Mouse (Mus musculus) neural tube, embryonic 13.5 days (tissue): ENCODE data around the gene Trp53i13. TPM values are rescaled to one million over a fixed set of nuclear protein-coding genes. Genes with fewer than 3 reads are reported as not detected.
A peak's percentile ranks its signal among the peaks of the same experiment; 100 is the strongest.

ENCODE experiments used
- ATAC-seq: fragments of 200-750 bp; cut with Nextera tagmentation; 2 replicates; pipeline ENCODE4 v1.8.0; 2017; ENCODE audit warnings: low read depth, mild to moderate bottlenecking, moderate TSS enrichment, moderate library complexity
- H3K27ac ChIP-seq: fragments of 300-500 bp; sonication (generic); replicated peaks from 2 replicates; pipeline ENCODE4 v1.5.1; 2015; ENCODE audit warnings: moderate library complexity, mild to moderate bottlenecking, inconsistent platforms
- H3K27me3 ChIP-seq: fragments of 300-500 bp; sonication (generic); 2 replicates; pipeline ENCODE4 v1.6.1; 2015; ENCODE audit warnings: mild to moderate bottlenecking, inconsistent platforms
- H3K36me3 ChIP-seq: fragments of 300-500 bp; sonication (generic); 2 replicates; pipeline ENCODE4 v1.6.1; 2015; ENCODE audit warnings: mild to moderate bottlenecking, inconsistent platforms
- H3K4me1 ChIP-seq: fragments of 300-500 bp; sonication (generic); replicated peaks from 2 replicates; pipeline ENCODE4 v1.6.1; 2015; ENCODE audit warnings: inconsistent platforms
- H3K4me2 ChIP-seq: fragments of 300-500 bp; sonication (generic); 2 replicates; pipeline ENCODE4 v1.6.1; 2015; ENCODE audit warnings: inconsistent platforms, mild to moderate bottlenecking, moderate library complexity
- H3K4me3 ChIP-seq: fragments of 300-500 bp; sonication (generic); 2 replicates; pipeline ENCODE4 v1.5.1; 2015; ENCODE audit warnings: mild to moderate bottlenecking, inconsistent platforms
- H3K9ac ChIP-seq: fragments of 300-500 bp; sonication (generic); 2 replicates; pipeline ENCODE4 v1.6.1; 2015; ENCODE audit warnings: moderate library complexity, mild to moderate bottlenecking, inconsistent platforms
- H3K9me3 ChIP-seq: fragments of 300-500 bp; sonication (generic); 2 replicates; pipeline ENCODE4 v1.6.1; 2016; ENCODE audit warnings: inconsistent platforms
- WGBS: fragments of 180-500 bp; shearing (Covaris S2); methylation state at CpG from one replicate; pipeline ENCODE4 v1.1.7; 2015; 5-methylcytosine and 5-hydroxymethylcytosine counted together
- polyA plus RNA-seq: library from polyadenylated mRNA; unstranded; fragments of >200 nt; fragmentation: Nextera tagmentation; extraction: Ambion mirVana; gene quantifications from 2 replicates; pipeline ENCODE4 v1.2.1, GENCODE M21; 2015

Gene Trp53i13
- polyA plus RNA-seq, 1 experiment from 2014 or later, result 18.3 TPM

DNA sequence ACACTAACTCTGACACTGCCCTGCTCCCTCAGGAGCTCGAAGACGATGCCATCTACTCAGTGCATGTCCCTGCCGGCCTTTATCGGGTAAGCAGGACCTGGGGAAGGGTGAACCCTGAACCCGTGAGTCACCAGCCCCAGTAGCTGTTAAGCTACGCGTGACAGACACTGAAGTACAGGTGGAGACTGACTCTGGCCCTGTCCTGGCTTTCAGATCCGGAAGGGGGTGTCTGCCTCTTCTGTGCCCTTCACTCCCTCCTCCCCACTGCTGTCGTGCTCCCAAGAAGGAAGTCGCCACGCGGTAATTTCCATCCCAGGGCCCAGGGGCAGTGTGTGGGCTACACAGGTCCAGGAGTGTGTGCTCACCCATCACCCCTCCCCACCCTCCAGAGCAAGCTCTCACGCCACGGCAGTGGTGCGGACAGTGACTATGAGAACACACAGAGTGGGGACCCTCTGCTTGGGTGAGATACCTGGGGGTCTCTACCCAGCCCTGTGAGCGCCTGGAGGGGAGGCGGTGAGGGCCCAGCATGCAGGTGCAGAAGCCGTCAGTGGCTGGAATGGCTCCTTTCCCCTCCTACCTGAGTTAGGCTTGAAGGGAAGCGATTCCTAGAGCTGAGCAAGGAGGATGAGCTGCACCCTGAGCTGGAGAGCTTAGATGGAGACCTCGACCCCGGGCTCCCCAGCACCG lies 10.3 kb downstream of the Trp53i13 start:
- no peak for ATAC-seq
- Histone ChIP-seq H3K9ac (no peak overlapping the region), H3K4me3 (no peak overlapping the region), H3K27me3 (no peaks in the 10 kb centered on the region), H3K4me1 (peaks cover 20% of the 10 kb centered on the region), H3K4me2 (no peak overlapping the region), H3K36me3 (peaks cover 71% of the 10 kb centered on the region), H3K9me3 (no peaks in the 10 kb centered on the region), H3K27ac (no peak overlapping the region)
- 89% methylated on average over 22 of the region's 22 CpGs for WGBS

DNA sequence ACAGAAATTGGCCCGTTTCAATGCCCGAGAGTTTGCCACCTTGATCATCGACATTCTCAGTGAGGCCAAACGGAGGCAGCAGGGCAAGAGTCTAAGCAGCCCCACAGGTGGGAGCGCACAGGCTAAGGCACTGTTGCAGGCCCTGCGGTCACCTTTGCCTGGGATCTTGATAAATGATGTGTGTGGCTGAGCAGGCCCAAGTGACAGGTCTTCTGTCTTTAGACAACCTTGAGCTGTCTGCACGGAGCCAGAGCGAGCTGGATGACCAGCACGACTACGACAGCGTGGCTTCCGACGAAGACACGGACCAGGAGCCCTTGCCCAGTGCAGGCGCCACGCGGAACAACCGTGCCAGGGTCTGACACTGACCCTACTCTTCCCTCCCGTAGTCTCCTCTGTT lies 11.4 kb downstream of the Trp53i13 start:
- no peak for ATAC-seq
- Histone ChIP-seq H3K9ac (no peak overlapping the region), H3K27me3 (no peaks in the 10 kb centered on the region), H3K4me2 (no peak overlapping the region), H3K27ac (no peak overlapping the region), H3K9me3 (no peaks in the 10 kb centered on the region), H3K4me3 (no peak overlapping the region), H3K36me3 (peaks cover 82% of the 10 kb centered on the region), H3K4me1 (peaks cover 29% of the 10 kb centered on the region)
- WGBS, result 94% methylated on average over 19 of the region's 19 CpGs

DNA sequence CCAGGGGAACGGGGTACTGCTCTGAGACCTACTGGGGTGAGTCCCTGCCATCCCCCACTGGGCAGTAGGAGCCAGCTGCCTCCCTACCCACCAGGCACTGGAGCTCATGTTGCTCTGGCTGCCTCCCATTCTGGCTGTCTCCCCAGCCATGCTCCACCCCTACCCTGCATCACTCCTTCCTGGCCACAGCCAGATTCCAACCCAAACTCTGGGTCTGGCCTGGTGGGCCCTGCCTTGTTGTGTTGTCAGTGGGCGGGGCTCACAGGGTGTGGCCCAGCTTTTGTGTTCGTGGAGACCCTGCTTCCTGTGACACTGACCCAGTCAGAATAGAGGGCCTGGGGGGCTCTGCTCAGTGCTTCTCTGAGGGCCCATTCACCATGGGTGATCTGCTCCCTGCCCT lies 12.3 kb downstream of the Trp53i13 start:
- ATAC-seq, result no peak
- H3K4me2 ChIP-seq, result no peak overlapping the region
- H3K9me3 ChIP-seq, result no peaks in the 10 kb centered on the region
- no peak overlapping the region for H3K4me3 ChIP-seq
- H3K4me1 ChIP-seq, result peaks cover 33% of the 10 kb centered on the region
- H3K36me3 ChIP-seq, result peaks cover 82% of the 10 kb centered on the region
- 0 out of 2 replicates have a peak overlapping the region, but pooled peaks have one; percentile 8 for H3K9ac ChIP-seq
- no peak overlapping the region for H3K27ac ChIP-seq
- 68% methylated on average over 3 of the region's 3 CpGs for WGBS
- H3K27me3 ChIP-seq, result no peaks in the 10 kb centered on the region

DNA sequence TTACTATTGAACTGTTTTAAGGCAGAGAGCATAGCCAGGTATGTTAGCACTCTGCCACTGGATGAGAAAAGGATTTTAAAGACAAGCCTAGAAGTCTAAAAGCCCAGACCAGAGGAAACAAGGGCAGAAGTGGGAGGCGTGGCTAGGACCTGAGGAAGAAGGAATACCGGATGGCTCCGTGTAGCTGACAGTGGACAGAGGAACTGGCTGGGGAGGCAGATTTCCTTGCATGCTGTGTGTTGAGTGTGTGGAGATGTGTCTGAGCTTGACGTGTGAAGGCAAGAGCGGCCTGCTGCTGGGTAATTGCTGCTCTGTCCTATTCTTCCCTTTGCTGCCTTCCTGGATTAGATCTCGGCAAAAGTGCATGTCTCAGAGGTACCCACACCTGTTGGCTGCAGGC lies 13.3 kb downstream of the Trp53i13 start:
- no peak for ATAC-seq
- no peak overlapping the region for H3K27ac ChIP-seq
- H3K4me1 ChIP-seq, result peaks cover 39% of the 10 kb centered on the region
- H3K36me3 ChIP-seq, result peaks cover 78% of the 10 kb centered on the region
- H3K9me3 ChIP-seq, result no peaks in the 10 kb centered on the region
- no peaks in the 10 kb centered on the region for H3K27me3 ChIP-seq
- H3K4me2 ChIP-seq, result no peak overlapping the region
- WGBS, result 92% methylated on average over 6 of the region's 6 CpGs
- no peak overlapping the region for H3K4me3 ChIP-seq
- H3K9ac ChIP-seq, result no peak overlapping the region

DNA sequence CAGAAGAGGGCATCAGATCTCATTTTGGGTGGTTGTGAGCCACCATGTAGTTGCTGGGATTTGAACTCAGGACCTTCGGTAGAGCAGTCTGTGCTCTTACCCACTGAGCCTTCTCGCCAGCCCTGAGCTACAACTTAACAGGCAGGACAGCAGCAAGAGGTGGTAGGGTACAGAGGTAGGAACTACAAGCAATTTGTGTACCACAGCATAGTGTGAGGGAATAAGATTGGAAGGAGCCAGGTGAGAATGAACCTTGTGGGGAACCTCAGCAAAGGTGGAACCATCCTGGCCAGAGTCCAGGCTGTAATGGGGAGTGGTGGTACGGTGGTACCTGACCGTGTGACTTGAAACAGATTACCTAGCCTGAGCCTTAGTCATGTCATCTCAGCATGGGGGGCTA lies 13.8 kb downstream of the Trp53i13 start:
- Histone ChIP-seq H3K4me3 (no peak overlapping the region), H3K27me3 (no peaks in the 10 kb centered on the region), H3K4me2 (no peak overlapping the region), H3K9ac (no peak overlapping the region), H3K9me3 (no peaks in the 10 kb centered on the region), H3K36me3 (peaks cover 73% of the 10 kb centered on the region), H3K27ac (no peak overlapping the region), H3K4me1 (peaks cover 44% of the 10 kb centered on the region)
- no peak for ATAC-seq
- WGBS, result 93% methylated on average over 4 of the region's 4 CpGs

DNA sequence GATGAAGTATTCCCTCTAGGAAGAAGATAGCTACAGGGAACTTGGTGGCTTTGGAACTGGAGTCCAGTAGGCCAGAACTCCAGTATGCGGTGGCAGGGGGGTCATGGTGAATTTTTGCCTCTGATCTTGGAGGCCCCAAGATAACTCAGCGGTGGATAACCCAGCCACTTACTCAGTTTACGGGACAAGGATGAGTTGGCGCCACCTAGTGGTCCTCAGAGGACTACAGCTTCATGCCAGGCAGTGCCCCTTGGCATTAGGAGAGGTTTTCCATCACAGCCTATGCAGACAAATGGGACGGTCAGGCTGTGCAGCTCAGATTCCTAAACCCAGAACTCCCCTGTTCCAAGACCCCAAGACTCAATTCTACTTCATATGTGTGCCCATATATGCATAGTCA lies 14.4 kb downstream of the Trp53i13 start:
- no peak overlapping the region for H3K4me2 ChIP-seq
- 21% methylated on average over 5 of the region's 5 CpGs for WGBS
- H3K9ac ChIP-seq, result no peak overlapping the region
- H3K27ac ChIP-seq, result no peak overlapping the region
- H3K4me1 ChIP-seq, result peaks cover 46% of the 10 kb centered on the region
- peak; percentile 28; the same call in 1 of the 2 replicates for ATAC-seq
- no peak overlapping the region for H3K4me3 ChIP-seq
- H3K36me3 ChIP-seq, result peaks cover 68% of the 10 kb centered on the region
- H3K27me3 ChIP-seq, result no peaks in the 10 kb centered on the region
- H3K9me3 ChIP-seq, result no peaks in the 10 kb centered on the region

DNA sequence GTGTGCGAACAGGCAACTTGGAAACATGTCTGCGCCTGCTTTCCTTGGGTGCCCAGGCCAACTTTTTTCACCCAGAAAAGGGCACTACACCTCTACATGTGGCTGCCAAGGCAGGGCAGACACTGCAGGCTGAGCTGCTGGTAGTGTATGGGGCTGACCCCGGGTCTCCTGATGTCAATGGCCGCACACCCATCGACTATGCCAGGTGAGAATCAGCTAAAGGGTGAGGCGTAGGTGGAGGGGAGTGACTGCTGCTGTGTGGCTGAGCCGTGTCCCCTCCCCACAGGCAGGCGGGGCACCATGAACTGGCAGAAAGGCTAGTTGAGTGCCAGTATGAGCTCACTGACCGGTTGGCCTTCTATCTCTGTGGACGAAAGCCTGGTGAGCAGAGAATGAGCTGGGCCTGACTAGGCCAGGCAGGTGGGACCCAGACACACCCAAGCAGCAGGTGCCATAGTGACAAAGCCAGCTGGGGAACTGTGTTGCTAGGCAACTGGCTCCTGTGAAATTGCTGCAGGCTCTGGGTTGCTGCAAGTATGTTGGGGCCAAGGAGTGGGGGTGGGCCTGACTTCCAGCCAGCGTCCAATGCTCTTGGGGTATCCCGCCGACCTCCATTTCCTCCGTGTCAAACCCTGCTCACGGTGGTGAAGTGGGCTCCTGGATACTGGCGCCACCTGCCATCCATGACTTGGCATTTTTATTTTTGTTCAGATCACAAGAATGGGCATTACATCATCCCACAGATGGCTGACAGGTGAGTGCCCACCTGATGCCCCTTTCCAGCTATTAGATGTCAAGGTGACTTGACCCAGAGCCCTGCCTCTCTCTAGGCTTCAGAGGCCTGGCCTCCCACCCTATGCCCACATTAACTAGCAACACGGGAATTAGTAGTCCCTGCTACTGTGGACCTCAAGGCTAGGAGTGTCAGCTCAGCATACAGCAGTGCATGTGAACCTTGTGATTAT lies 15.1 kb downstream of the Trp53i13 start:
- H3K27me3 ChIP-seq, result no peaks in the 10 kb centered on the region
- no peak overlapping the region for H3K27ac ChIP-seq
- no peaks in the 10 kb centered on the region for H3K9me3 ChIP-seq
- H3K4me1 ChIP-seq, result peaks cover 51% of the 10 kb centered on the region
- no peak overlapping the region for H3K4me2 ChIP-seq
- ATAC-seq, result no peak
- H3K36me3 ChIP-seq, result peaks cover 60% of the 10 kb centered on the region
- H3K9ac ChIP-seq, result 0 out of 2 replicates have a peak overlapping the region, but pooled peaks have one; percentile 26
- WGBS, result 74% methylated on average over 17 of the region's 17 CpGs
- H3K4me3 ChIP-seq, result no peak overlapping the region

DNA sequence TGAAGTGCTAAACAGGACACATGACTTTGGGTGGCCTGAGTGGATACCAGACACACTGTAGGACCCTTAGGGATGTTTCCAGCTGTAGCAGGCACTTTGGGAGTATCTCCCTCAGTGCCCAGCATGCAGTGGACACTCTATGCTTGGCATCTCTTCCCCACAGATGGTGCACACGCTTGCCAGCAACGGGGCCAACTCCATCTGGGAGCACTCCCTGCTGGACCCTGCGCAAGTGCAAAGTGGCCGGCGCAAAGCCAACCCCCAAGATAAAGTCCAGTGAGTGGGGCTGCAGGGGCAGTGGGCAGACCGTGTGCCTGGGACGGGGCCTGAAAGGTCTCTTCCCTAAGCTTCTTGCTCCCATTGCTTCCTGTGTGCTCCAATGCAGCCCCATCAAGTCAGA lies 16.4 kb downstream of the Trp53i13 start:
- Histone ChIP-seq H3K27ac (no peak overlapping the region), H3K27me3 (no peaks in the 10 kb centered on the region), H3K9me3 (no peaks in the 10 kb centered on the region), H3K4me1 (peaks cover 64% of the 10 kb centered on the region), H3K4me3 (no peak overlapping the region), H3K36me3 (peaks cover 47% of the 10 kb centered on the region), H3K9ac (no peak overlapping the region), H3K4me2 (no peak overlapping the region)
- WGBS, result 90% methylated on average over 7 of the region's 7 CpGs
- ATAC-seq, result no peak

DNA sequence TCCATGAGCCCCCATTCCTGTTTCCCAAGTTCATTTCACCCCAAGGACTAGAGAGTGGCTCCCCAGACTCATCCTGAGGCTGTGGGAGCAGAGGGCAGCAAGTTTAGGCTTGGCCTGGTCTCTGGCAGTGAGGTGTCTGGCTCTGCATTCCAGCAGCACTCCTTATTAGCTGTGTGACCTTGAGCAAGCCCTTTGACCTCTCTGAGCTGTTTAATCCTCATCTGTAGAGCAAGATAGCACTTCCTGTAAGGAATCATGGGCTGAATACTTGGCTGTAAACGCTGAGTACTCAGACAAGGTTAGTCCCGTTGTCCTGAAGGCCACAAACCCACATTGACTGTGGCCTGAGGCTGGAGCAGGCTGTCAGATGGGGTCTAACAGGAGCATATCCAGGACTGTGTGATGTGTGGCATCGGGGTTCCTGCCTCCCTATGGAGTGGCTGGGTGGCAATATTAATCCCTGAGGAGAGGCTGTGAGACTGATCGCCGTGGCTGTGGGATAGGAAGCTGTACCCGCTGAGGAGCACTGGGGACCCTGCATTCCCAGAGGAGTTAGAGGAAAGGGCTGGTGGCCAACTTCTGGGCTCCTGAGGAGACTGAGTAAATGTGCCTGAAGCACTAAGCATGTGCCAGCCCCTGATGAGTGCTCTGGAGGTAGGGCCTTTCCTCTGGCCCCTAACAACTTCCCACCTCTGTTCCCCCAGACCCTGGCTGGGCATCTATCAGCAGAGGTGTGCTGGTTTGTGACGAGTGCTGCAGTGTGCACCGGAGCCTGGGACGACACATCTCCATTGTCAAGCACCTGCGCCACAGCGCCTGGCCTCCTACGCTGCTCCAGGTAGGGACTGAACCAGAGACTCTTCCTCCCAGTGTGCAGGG lies 17.3 kb downstream of the Trp53i13 start:
- Histone ChIP-seq H3K4me2 (0 out of 2 replicates have a peak overlapping the region, but pooled peaks have one; percentile 7), H3K36me3 (peaks cover 39% of the 10 kb centered on the region), H3K9ac (peak overlapping the region; percentile 35; the same call in 1 of the 2 replicates), H3K27ac (peak overlapping the region; percentile 42), H3K27me3 (no peaks in the 10 kb centered on the region), H3K9me3 (no peaks in the 10 kb centered on the region), H3K4me3 (no peak overlapping the region), H3K4me1 (peaks cover 70% of the 10 kb centered on the region)
- 75% methylated on average over 12 of the region's 12 CpGs for WGBS
- ATAC-seq, result no peak

DNA sequence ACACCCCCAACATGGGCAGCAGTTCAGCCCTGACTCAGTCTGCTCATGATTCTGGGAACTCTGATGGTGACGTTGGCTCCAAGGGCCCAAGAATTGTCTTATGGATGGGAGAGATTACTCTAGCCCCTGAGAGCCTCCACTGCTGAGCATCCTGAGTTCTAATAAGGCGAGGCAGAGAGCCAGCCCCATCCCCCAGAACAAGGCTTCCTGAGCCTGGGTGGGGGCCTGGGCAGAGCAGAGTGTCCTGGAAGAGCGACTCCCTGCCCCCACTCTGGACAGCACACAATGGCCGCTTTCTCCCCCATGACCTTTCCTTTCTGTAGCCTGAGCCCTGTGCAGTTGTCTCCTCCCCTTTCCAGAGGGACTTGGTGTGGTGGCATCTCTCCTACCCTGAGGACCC lies 17.9 kb downstream of the Trp53i13 start:
- H3K27me3 ChIP-seq, result no peaks in the 10 kb centered on the region
- ATAC-seq, result no peak
- H3K4me1 ChIP-seq, result peaks cover 69% of the 10 kb centered on the region
- H3K27ac ChIP-seq, result peak overlapping the region; percentile 42
- peak overlapping the region; percentile 35; the same call in 1 of the 2 replicates for H3K9ac ChIP-seq
- WGBS, result 28% methylated on average over 4 of the region's 4 CpGs
- H3K4me3 ChIP-seq, result no peak overlapping the region
- peaks cover 32% of the 10 kb centered on the region for H3K36me3 ChIP-seq
- H3K9me3 ChIP-seq, result no peaks in the 10 kb centered on the region
- 0 out of 2 replicates have a peak overlapping the region, but pooled peaks have one; percentile 7 for H3K4me2 ChIP-seq

DNA sequence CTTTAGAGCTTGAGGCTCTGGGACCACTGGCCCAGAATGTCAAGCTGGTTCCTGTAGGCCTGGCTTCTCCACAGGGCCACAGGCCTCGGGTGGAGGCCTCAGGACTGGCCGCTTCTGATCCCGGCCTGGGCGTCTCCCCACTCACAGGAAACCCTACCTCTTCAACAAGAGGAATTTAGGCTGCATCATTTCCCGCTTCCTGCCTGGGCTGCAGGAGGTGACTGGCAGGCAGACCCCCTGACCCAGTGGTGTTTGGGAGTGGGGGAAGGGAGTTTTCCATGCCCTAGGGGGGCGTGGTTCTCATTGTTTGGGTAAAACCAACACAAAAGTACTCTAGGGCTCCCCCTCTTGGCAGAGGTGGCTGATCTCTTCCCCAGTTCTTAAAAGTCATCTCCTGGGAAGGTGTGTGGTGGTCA lies 18.4 kb downstream of the Trp53i13 start:
- WGBS, result 12% methylated on average over 6 of the region's 6 CpGs
- H3K27ac ChIP-seq, result peak overlapping the region; percentile 70
- H3K9ac ChIP-seq, result no peak overlapping the region
- peaks cover 71% of the 10 kb centered on the region for H3K4me1 ChIP-seq
- ATAC-seq, result no peak
- no peaks in the 10 kb centered on the region for H3K9me3 ChIP-seq
- 0 out of 2 replicates have a peak overlapping the region, but pooled peaks have one; percentile 7 for H3K4me2 ChIP-seq
- peaks cover 27% of the 10 kb centered on the region for H3K36me3 ChIP-seq
- H3K27me3 ChIP-seq, result no peaks in the 10 kb centered on the region
- H3K4me3 ChIP-seq, result no peak overlapping the region
